Mouse (Mus musculus) forebrain, postnatal 0 days (tissue): Measurements from ENCODE around the gene Thegl. TPM values are rescaled to one million over a fixed set of nuclear protein-coding genes. Genes with fewer than 3 reads are reported as not detected.

Experiments used
- ATAC-seq: fragments of 200-750 bp; cut with Nextera tagmentation; 2 replicates; pipeline ENCODE4 v1.8.0; 2017; ENCODE audit warnings: mild to moderate bottlenecking, moderate library complexity
- DNase-seq: peaks from one replicate; pipeline ENCODE4 v3.0.0-alpha.2; 2015
- H3K27ac ChIP-seq: fragments of 300-500 bp; sonication (generic); 2 replicates; pipeline ENCODE4 v1.5.1; 2014; ENCODE audit warnings: low read depth, mild to moderate bottlenecking, antibody characterized with exemption, low read length, moderate library complexity, mixed read lengths
- H3K27me3 ChIP-seq: fragments of 300-500 bp; sonication (generic); 2 replicates; pipeline ENCODE4 v1.6.1; 2014; ENCODE audit warnings: mild to moderate bottlenecking, low read length, mixed read lengths; ENCODE audit not compliant: insufficient read depth
- H3K36me3 ChIP-seq: fragments of 300-500 bp; sonication (generic); 2 replicates; pipeline ENCODE4 v1.6.1; 2014; ENCODE audit warnings: mild to moderate bottlenecking, moderate library complexity; ENCODE audit not compliant: insufficient read depth
- H3K4me1 ChIP-seq: fragments of 300-500 bp; sonication (generic); 2 replicates; pipeline ENCODE4 v1.6.1; 2014; ENCODE audit warnings: antibody characterized with exemption; ENCODE audit not compliant: insufficient read depth
- H3K4me2 ChIP-seq: fragments of 300-500 bp; sonication (generic); 2 replicates; pipeline ENCODE4 v1.6.1; 2014; ENCODE audit warnings: low read depth, mild to moderate bottlenecking, moderate library complexity
- H3K4me3 ChIP-seq: fragments of 300-500 bp; sonication (generic); 2 replicates; pipeline ENCODE4 v1.5.1; 2014; ENCODE audit warnings: low read depth, low read length, mixed read lengths
- H3K9ac ChIP-seq: fragments of 300-500 bp; sonication (generic); 2 replicates; pipeline ENCODE4 v1.6.1; 2014; ENCODE audit warnings: mild to moderate bottlenecking
- H3K9me3 ChIP-seq: fragments of 300-500 bp; sonication (generic); 2 replicates; pipeline ENCODE4 v1.6.1; 2016; ENCODE audit warnings: low read length
- CTCF ChIP-seq: sonication (generic); IDR thresholded peaks from 2 replicates; pipeline ENCODE4 v1.5.1; 2016; ENCODE audit warnings: antibody characterized with exemption, control low read depth, low read depth
- WGBS: fragments of 180-500 bp; shearing (Covaris S2); extraction: QIAGEN DNeasy Blood & Tissue Kit; methylation state at CpG from one replicate; pipeline ENCODE4 v1.1.7; 2014; 5-methylcytosine and 5-hydroxymethylcytosine counted together
- polyA plus RNA-seq: library from polyadenylated mRNA; unstranded; fragments of >200 nt; fragmentation: Nextera tagmentation; extraction: Ambion mirVana; gene quantifications from 2 replicates; pipeline ENCODE4 v1.2.1, GENCODE M21; 2015
- total RNA-seq: library from RNA; depleted of rRNA; stranded (reverse); fragments of >200 nt; gene quantifications from 2 replicates; pipeline ENCODE4 v1.2.3, GENCODE M21; 2014

The Thegl gene
- total and polyA plus RNA-seq, 2 experiments from 2014 or later = 0.86 to 1.5 TPM

DNA sequence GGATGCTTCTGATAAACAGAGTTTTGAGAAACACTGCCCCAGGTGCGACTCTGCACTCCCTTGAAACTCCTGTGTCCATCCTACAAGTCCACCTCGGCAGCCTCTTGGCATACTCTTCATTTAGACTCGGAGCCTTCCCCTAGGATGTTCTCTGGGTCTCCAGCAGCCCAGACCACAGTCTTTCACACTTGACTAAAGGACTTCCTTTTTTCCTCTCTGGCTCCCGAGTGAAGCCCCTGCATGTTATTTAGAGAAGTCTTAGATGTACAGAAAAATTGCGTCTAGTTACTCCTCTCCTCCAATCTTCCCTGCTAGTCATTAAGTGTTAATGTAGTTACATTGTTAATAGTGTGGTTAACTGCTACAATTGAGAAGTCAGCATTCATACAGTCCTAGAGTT, 28.5 kb downstream of the Thegl start:
- Histone ChIP-seq H3K9me3 (no peaks in the 10 kb centered on the region), H3K9ac (no peak overlapping the region), H3K4me1 (no peaks in the 10 kb centered on the region), H3K4me3 (no peak overlapping the region), H3K36me3 (no peaks in the 10 kb centered on the region), H3K27me3 (no peaks in the 10 kb centered on the region), H3K4me2 (no peak overlapping the region), H3K27ac (no peak overlapping the region)
- DNase-seq = no peak
- no peak for TF ChIP-seq CTCF
- no peak for ATAC-seq
- WGBS = 75% methylated on average over 5 of the region's 5 CpGs

- WGBS = 85% methylated on average over 5 of the region's 5 CpGs
Observed at GRCm38 (mm10) chr5:77052616-77053015, 36.8 kb downstream of the Thegl start.

GRCm38 (mm10) chr5:77056881-77057440, 41.1 kb downstream of the Thegl start:
- TF ChIP-seq CTCF = no peak
- Histone ChIP-seq H3K27me3 (no peaks in the 10 kb centered on the region), H3K4me3 (no peak overlapping the region), H3K36me3 (no peaks in the 10 kb centered on the region), H3K4me1 (no peaks in the 10 kb centered on the region), H3K9me3 (no peaks in the 10 kb centered on the region), H3K4me2 (no peak overlapping the region), H3K9ac (no peak overlapping the region), H3K27ac (no peak overlapping the region)
- 11% methylated on average over 12 of the region's 12 CpGs for WGBS
- no peak for DNase-seq
- ATAC-seq = no peak

More at GRCm38 (mm10) chr5:77052616-77053015, 36.8 kb downstream of the Thegl start:
- DNase-seq = no peak
- Histone ChIP-seq H3K4me1 (no peaks in the 10 kb centered on the region), H3K9me3 (no peaks in the 10 kb centered on the region), H3K9ac (no peak overlapping the region), H3K27me3 (no peaks in the 10 kb centered on the region), H3K36me3 (no peaks in the 10 kb centered on the region), H3K27ac (no peak overlapping the region), H3K4me2 (no peak overlapping the region), H3K4me3 (no peak overlapping the region)
- no peak for ATAC-seq
- TF ChIP-seq CTCF = no peak

DNA sequence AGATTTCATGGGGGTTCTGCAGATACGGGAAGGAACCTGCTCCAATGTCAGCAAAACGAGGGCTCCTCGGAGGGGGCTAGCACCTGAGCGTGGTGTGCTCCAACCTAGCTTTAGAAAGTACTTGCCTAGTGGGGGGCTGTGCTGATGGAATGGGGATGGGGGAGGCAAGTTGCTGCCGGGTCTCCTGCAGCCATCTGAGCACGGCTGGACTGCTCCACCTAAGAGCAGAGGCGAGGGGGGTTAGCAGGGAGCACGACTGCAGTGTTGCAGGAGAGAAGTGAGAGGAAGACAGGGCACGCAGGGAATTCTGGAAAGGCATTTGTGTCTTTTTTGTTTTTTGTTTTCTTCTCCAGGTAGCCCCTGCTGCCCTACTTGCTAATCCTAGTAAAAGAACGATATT, 44.5 kb downstream of the Thegl start:
- no peak for TF ChIP-seq CTCF
- Histone ChIP-seq H3K36me3 (no peaks in the 10 kb centered on the region), H3K4me1 (no peaks in the 10 kb centered on the region), H3K9me3 (no peaks in the 10 kb centered on the region), H3K4me3 (no peak overlapping the region), H3K4me2 (no peak overlapping the region), H3K27ac (no peak overlapping the region), H3K9ac (no peak overlapping the region), H3K27me3 (no peaks in the 10 kb centered on the region)
- DNase-seq (no peak), ATAC-seq (no peak)
- 51% methylated on average over 10 of the region's 10 CpGs for WGBS

DNA sequence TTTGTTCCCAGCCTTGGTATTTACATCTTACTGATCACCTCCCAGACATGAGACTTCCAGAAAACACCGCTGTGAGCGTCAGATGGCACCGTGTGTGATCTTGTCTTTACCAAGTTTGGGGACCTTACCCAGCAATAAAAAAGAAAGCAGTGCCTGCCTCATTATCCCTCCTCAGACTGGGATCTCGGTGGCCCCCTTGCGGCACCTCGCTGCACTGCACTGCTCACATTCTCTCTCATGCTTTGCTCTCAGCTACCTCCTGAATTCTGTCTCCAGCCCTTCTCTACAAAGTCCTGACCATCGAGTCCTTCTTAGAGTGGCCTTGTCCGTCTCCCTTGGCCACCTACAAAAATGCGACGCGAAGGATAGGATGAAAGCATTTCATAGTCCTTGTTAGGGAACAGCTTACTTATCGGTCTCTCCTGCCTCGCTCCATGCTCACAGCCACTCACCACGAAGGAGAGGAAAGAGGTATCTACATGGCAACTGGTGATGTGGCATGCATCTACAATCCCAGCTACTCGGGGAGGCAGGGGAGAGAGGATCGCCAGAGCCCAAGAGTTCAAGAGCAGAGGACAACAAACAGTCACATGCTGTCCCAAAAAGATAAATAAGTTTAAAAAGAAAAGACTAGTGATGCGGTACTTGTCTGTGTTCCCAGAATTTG, 45.7 kb downstream of the Thegl start:
- no peaks in the 10 kb centered on the region for H3K27me3 ChIP-seq
- no peaks in the 10 kb centered on the region for H3K9me3 ChIP-seq
- no peaks in the 10 kb centered on the region for H3K36me3 ChIP-seq
- ATAC-seq (peak; percentile 60; the same call in 1 of the 2 replicates), DNase-seq (peak; percentile 58)
- H3K4me3 ChIP-seq = no peak overlapping the region
- H3K27ac ChIP-seq = no peak overlapping the region
- H3K4me1 ChIP-seq = no peaks in the 10 kb centered on the region
- no peak overlapping the region for H3K4me2 ChIP-seq
- 32% methylated on average over 17 of the region's 17 CpGs for WGBS
- H3K9ac ChIP-seq = no peak overlapping the region
- peak; percentile 85 for TF ChIP-seq CTCF

DNA sequence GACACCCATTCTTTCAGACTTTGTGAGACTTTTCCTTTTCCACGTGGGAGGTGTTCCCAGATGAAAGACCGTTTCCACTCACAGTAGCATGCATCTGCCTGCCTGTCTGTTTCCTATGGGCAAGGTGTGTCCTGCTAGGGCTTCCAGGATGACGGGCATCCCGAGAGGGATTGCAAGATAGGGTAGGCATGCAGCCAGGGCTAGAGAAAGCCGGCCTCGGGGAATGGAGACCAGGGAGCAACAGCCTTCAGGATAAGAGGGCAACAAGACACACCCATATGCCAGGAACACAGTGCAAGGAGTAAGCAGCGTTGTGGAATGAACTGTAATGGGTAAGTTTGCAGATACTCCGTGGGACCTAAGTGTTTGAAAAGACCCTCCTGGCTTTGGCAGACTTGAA, 51.5 kb downstream of the Thegl start:
- no peak for TF ChIP-seq CTCF
- 53% methylated on average over 8 of the region's 8 CpGs for WGBS
- Histone ChIP-seq H3K9me3 (no peaks in the 10 kb centered on the region), H3K36me3 (no peaks in the 10 kb centered on the region), H3K27me3 (no peaks in the 10 kb centered on the region), H3K4me3 (no peak overlapping the region), H3K27ac (no peak overlapping the region), H3K9ac (no peak overlapping the region), H3K4me2 (no peak overlapping the region), H3K4me1 (no peaks in the 10 kb centered on the region)
- ATAC-seq = no peak
- DNase-seq = no peak

DNA sequence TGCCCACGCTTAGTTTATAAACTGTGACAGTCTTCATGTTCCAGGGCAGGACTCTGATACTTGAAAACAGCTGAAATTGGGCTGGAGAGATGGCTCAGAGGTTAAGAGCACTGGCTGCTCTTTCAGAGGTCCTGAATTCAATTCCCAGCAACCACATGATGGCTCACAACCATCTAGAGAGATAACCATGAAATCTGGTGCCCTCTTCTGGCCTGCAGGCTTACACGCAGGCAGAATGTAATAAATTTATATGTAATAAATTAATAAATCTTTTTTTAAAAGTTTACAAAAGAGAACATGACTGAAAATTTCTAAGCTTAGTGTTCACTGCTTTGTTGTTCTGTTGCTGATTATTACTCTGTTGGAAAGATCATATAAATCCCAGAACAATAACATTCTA, 55.2 kb downstream of the Thegl start:
- H3K27me3 ChIP-seq = no peaks in the 10 kb centered on the region
- H3K36me3 ChIP-seq = no peaks in the 10 kb centered on the region
- no peak; the same call in 1 of the 2 replicates for TF ChIP-seq CTCF
- H3K4me2 ChIP-seq = no peak overlapping the region
- WGBS = 91% methylated on average over 2 of the region's 2 CpGs
- no peak for DNase-seq
- no peaks in the 10 kb centered on the region for H3K4me1 ChIP-seq
- H3K4me3 ChIP-seq = no peak overlapping the region
- no peaks in the 10 kb centered on the region for H3K9me3 ChIP-seq
- no peak overlapping the region for H3K27ac ChIP-seq
- no peak for ATAC-seq
- H3K9ac ChIP-seq = no peak overlapping the region
